Mouse (Mus musculus) cortical plate, adult 2 months (tissue): ENCODE results near the gene Ubl5. TPM values are rescaled to one million over a fixed set of nuclear protein-coding genes. Genes with fewer than 3 reads are reported as not detected.

Experiments used
- H3K27ac ChIP-seq: fragments of 200-500 bp; 2 replicates; pipeline ENCODE4 v1.5.1; 2012; ENCODE audit warnings: low read length, control low read depth, inconsistent platforms; ENCODE audit not compliant: insufficient read depth
- H3K4me1 ChIP-seq: fragments of 200-500 bp; 2 replicates; pipeline ENCODE4 v1.6.1; 2011; ENCODE audit warnings: low read length; ENCODE audit not compliant: control insufficient read depth, insufficient read depth
- H3K4me3 ChIP-seq: fragments of 200-500 bp; 2 replicates; pipeline ENCODE4 v1.5.1; 2011; ENCODE audit warnings: mild to moderate bottlenecking, low read length, control low read depth; ENCODE audit not compliant: insufficient read depth
- CTCF ChIP-seq: fragments of 200-500 bp; IDR thresholded peaks from 2 replicates; pipeline ENCODE4 v1.5.1; 2011; ENCODE audit warnings: mild to moderate bottlenecking, control low read depth, low read length; ENCODE audit not compliant: insufficient read depth; ENCODE audit errors: extremely low read depth
- POLR2A ChIP-seq: fragments of 200-500 bp; IDR thresholded peaks from 2 replicates; pipeline ENCODE4 v1.6.1; 2011; ENCODE audit warnings: mild to moderate bottlenecking, low read length, control low read depth; ENCODE audit not compliant: insufficient read depth; ENCODE audit errors: extremely low read depth
- polyA plus RNA-seq: library from polyadenylated mRNA; depleted of rRNA; stranded (reverse); fragments of >200 nt; gene quantifications from 2 replicates; pipeline ENCODE4 v1.2.3, GENCODE M21; 2012

Gene Ubl5
- polyA plus RNA-seq, 1 experiment, result 577 TPM

DNA sequence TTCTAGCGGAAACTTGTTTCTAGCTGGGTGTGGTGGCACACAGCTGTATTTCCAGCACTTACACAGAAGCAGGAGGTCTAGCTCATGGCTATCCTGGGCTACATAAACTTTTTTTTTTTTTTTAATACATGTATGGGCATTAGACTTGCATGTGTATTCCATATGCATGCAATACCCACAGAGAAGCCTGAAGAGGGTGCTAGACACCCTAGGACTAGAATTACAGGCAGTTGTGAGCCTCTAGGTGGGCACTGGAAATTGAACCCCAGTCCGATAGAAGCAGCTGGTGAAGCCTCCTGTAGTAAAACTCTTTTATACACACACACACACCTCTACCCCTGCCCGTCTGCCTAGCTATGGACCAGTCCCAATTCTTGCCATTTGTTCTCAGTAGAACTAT, 11.2 kb downstream of the Ubl5 start:
- Histone ChIP-seq H3K4me3 (no peak overlapping the region), H3K27ac (no peak overlapping the region), H3K4me1 (peaks cover 7% of the 10 kb centered on the region)
- TF ChIP-seq POLR2A (no peak), CTCF (no peak)

DNA sequence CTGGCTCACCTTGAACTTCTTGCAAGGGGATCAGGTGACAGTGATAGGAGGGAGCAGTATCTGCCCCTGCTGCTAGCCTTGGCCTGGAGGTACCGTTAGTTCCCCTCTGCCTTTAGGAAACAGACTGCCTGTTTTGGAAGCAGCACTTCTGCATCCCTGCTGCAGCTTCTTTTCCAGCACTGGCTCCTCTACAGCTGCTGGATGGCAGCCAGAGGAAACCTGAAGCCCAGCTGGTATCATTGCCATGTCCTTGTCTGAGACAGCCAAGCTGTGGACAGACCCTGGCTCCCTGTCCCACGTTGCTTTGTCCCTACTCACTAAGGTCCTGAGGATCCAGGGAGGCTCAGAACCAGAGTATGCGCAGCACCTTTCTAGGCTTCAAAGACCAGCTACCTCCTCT, 14.9 kb downstream of the Ubl5 start:
- Histone ChIP-seq H3K4me1 (peaks cover 7% of the 10 kb centered on the region), H3K27ac (no peak overlapping the region), H3K4me3 (no peak overlapping the region)
- TF ChIP-seq CTCF (no peak), POLR2A (no peak)

DNA sequence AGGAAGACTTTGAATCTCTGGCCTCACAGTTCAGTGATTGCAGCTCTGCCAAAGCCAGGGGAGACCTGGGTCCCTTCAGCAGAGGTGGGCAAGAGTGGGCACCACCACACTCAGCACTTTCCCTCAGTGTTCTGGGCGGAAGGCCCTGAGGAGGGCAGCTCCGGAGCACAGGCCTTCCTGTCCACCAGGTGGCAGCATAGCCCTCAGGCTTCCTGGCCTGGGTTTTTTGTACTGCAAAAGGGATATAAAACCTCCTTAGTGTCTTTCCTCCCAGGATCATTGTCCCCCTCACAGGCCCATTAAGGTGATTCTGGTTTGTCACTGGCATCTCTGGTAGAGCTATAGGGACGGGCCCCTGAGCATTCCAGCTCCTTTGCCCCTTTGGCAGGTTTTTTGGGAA, 19.6 kb downstream of the Ubl5 start:
- Histone ChIP-seq H3K27ac (peak overlapping the region; percentile 83), H3K4me3 (no peak overlapping the region), H3K4me1 (peaks cover 13% of the 10 kb centered on the region)
- TF ChIP-seq POLR2A (no peak), CTCF (peak; percentile 77)

GRCm38 (mm10) chr9:20662874-20663273, 20.2 kb downstream of the Ubl5 start:
- H3K4me1 ChIP-seq, result peaks cover 9% of the 10 kb centered on the region
- TF ChIP-seq POLR2A, result no peak
- no peak for TF ChIP-seq CTCF
- H3K27ac ChIP-seq, result peak overlapping the region; percentile 83
- H3K4me3 ChIP-seq, result no peak overlapping the region

- Histone ChIP-seq H3K4me3 (no peak overlapping the region), H3K27ac (peak overlapping the region; percentile 83), H3K4me1 (peaks cover 9% of the 10 kb centered on the region)
- no peak for TF ChIP-seq CTCF
- no peak for TF ChIP-seq POLR2A
Measured at GRCm38 (mm10) chr9:20663956-20664355, 21.3 kb downstream of the Ubl5 start.

GRCm38 (mm10) chr9:20664366-20664765, 21.7 kb downstream of the Ubl5 start:
- H3K4me1 ChIP-seq, result peaks cover 9% of the 10 kb centered on the region
- TF ChIP-seq CTCF, result no peak
- 0 out of 2 replicates have a peak, but pooled peaks have one; percentile 40 for TF ChIP-seq POLR2A
- no peak overlapping the region for H3K4me3 ChIP-seq
- peak overlapping the region; percentile 74 for H3K27ac ChIP-seq

- no peak overlapping the region for H3K4me3 ChIP-seq
- peaks cover 9% of the 10 kb centered on the region for H3K4me1 ChIP-seq
- H3K27ac ChIP-seq, result 0 out of 2 replicates have a peak overlapping the region, but pooled peaks have one; percentile 74
- TF ChIP-seq CTCF (no peak), POLR2A (no peak)
Measured at GRCm38 (mm10) chr9:20664982-20665637, 22.4 kb downstream of the Ubl5 start.

DNA sequence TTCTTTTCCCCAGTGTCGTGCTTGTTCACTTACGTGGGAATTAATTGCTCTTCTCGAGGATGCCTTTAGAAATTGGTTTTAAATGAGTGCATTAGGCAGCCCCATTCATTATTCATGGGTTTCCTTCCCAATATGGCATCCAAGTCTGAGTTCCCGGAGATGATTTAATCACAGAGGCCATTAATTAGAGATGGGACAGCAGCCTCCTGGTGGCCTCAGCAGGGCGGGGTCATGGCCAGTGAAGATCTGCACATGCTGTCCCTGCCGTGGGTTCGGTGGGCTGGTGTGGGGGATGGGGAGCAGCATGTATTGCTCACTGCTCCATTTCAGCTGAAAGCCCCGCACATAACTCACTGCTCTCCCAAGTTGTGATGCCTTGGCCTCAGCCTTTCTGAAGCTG, 23.2 kb downstream of the Ubl5 start:
- no peak overlapping the region for H3K4me3 ChIP-seq
- TF ChIP-seq POLR2A (peak; percentile 26; the same call in 1 of the 2 replicates), CTCF (no peak)
- no peak overlapping the region for H3K27ac ChIP-seq
- H3K4me1 ChIP-seq, result peaks cover 9% of the 10 kb centered on the region

- Histone ChIP-seq H3K27ac (no peak overlapping the region), H3K4me1 (peaks cover 9% of the 10 kb centered on the region), H3K4me3 (no peak overlapping the region)
- TF ChIP-seq POLR2A (no peak), CTCF (no peak)
Measured at GRCm38 (mm10) chr9:20666510-20667034, 23.9 kb downstream of the Ubl5 start.

DNA sequence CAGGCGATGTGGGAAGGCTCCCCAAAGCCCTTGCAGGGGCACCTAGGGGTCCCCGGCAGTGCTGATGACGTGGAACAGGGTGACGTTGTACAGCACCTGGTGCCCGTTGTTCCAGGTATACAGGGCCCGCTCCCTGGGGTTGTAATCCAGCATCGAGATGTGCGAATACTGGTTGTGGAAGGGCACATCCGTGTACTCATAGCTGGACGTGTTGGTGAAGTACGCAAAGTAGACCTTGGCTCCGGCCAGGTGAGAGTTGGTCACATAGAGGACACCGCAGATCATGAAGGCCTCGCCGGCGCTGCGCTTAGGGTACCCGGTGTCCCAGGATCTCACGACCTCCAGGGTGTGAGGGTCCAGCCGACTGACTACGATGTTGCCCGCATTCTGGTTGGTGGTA, 25.4 kb downstream of the Ubl5 start:
- Histone ChIP-seq H3K4me1 (peaks cover 8% of the 10 kb centered on the region), H3K27ac (no peak overlapping the region), H3K4me3 (no peak overlapping the region)
- TF ChIP-seq CTCF (no peak), POLR2A (peak; percentile 11; the same call in 1 of the 2 replicates)
